Mouse (Mus musculus) liver, embryonic 14.5 days (tissue): ENCODE results near the gene Kat7. TPM values are rescaled to one million over a fixed set of nuclear protein-coding genes. Genes with fewer than 3 reads are reported as not detected.

ENCODE experiments used
- ATAC-seq: fragments of 200-750 bp; cut with Nextera tagmentation; 2 replicates; pipeline ENCODE4 v1.8.0; 2017; ENCODE audit warnings: moderate number of reproducible peaks, mild to moderate bottlenecking, moderate library complexity; ENCODE audit not compliant: insufficient read depth
- DNase-seq, 3 experiments: peaks; one replicate each; pipeline ENCODE4 v3.0.0-alpha.2; 2012 to 2013; ENCODE audit warnings: low read depth in 3 of 3, low spot score in 3 of 3
- H3K27ac ChIP-seq: fragments of 300-500 bp; sonication (generic); 2 replicates; pipeline ENCODE4 v1.5.1; 2014; ENCODE audit warnings: moderate library complexity, mild to moderate bottlenecking, control low read depth, inconsistent platforms
- H3K27me3 ChIP-seq: fragments of 300-500 bp; sonication (generic); 2 replicates; pipeline ENCODE4 v1.6.1; 2014; ENCODE audit warnings: mild to moderate bottlenecking, low read length, moderate library complexity; ENCODE audit not compliant: control insufficient read depth, insufficient read depth
- H3K36me3 ChIP-seq: fragments of 300-500 bp; sonication (generic); replicated peaks from 2 replicates; pipeline ENCODE4 v1.6.1; 2014; ENCODE audit warnings: low read depth; ENCODE audit not compliant: control insufficient read depth, insufficient read depth
- H3K4me1 ChIP-seq, 2 experiments: fragments of 200-500 bp in 1 of 2; fragments of 300-500 bp in 1 of 2; sonication (generic) in 1 of 2; replicated peaks; 2 replicates each; pipeline ENCODE4 v1.6.1; 2012 to 2014; ENCODE audit warnings: antibody characterized with exemption in 1 of 2, inconsistent platforms in 1 of 2, low read length in 1 of 2; ENCODE audit not compliant: control insufficient read depth in 2 of 2, insufficient read depth in 2 of 2
- H3K4me2 ChIP-seq: fragments of 300-500 bp; sonication (generic); 2 replicates; pipeline ENCODE4 v1.6.1; 2014; ENCODE audit warnings: low read depth, mild to moderate bottlenecking, control low read depth, moderate library complexity
- H3K4me3 ChIP-seq, 2 experiments: fragments of 200-500 bp in 1 of 2; fragments of 300-500 bp in 1 of 2; sonication (generic) in 1 of 2; 2 replicates each; pipeline ENCODE4 v1.5.1; 2012 to 2014; ENCODE audit warnings: low read depth in 2 of 2, low read length in 2 of 2, mild to moderate bottlenecking in 2 of 2, control low read depth in 1 of 2, inconsistent platforms in 1 of 2, moderate library complexity in 1 of 2; ENCODE audit not compliant: insufficient read depth in 1 of 2
- H3K9ac ChIP-seq: fragments of 300-500 bp; sonication (generic); replicated peaks from 2 replicates; pipeline ENCODE4 v1.6.1; 2014; ENCODE audit warnings: mild to moderate bottlenecking, control low read depth, moderate library complexity
- H3K9me3 ChIP-seq: fragments of 300-500 bp; sonication (generic); 2 replicates; pipeline ENCODE4 v1.6.1; 2016; ENCODE audit warnings: low read length, mixed read lengths; ENCODE audit not compliant: control insufficient read depth
- CTCF ChIP-seq: IDR thresholded peaks from 2 replicates; pipeline ENCODE4 v1.5.1; 2016; ENCODE audit warnings: antibody characterized with exemption, low read depth, control low read depth
- EP300 ChIP-seq: IDR thresholded peaks from 2 replicates; pipeline ENCODE4 v1.6.1; 2016; ENCODE audit warnings: antibody characterized with exemption, low read depth
- WGBS: fragments of 180-500 bp; shearing (Covaris S2); extraction: QIAGEN DNeasy Blood & Tissue Kit; methylation state at CpG from one replicate; pipeline ENCODE4 v1.1.7; 2014; ENCODE audit not compliant: insufficient replicate concordance; 5-methylcytosine and 5-hydroxymethylcytosine counted together
- polyA plus RNA-seq, 2 experiments: library from polyadenylated mRNA; depleted of rRNA in 1 of 2; stranded (reverse) in 1 of 2; unstranded in 1 of 2; fragments of >200 nt; fragmentation: Nextera tagmentation in 1 of 2; extraction: Ambion mirVana in 1 of 2; gene quantifications; 2 replicates each; pipeline versions ENCODE4 v1.2.1 to v1.2.3; 2012 to 2014

The Kat7 gene
- polyA plus RNA-seq, 2 experiments = 19.4 to 23.6 TPM

GRCm38 (mm10) chr11:95326243-95326642, 16.2 kb upstream of the Kat7 start:
- no peak overlapping the region for H3K27ac ChIP-seq
- no peaks in the 10 kb centered on the region for H3K36me3 ChIP-seq
- H3K4me2 ChIP-seq = no peak overlapping the region
- WGBS = 76% methylated on average over 11 of the region's 11 CpGs
- ATAC-seq (no peak), DNase-seq (no peak)
- no peaks in the 10 kb centered on the region for H3K9me3 ChIP-seq
- no peak overlapping the region for H3K9ac ChIP-seq
- H3K27me3 ChIP-seq = no peaks in the 10 kb centered on the region
- peaks cover 0 to 11% of the 10 kb centered on the region in 2 experiments; a peak in 3 of 4 replicates for H3K4me1 ChIP-seq
- TF ChIP-seq EP300 (no peak), CTCF (no peak)
- H3K4me3 ChIP-seq = no peak overlapping the region

GRCm38 (mm10) chr11:95325832-95326231, 15.8 kb upstream of the Kat7 start:
- H3K9me3 ChIP-seq = no peaks in the 10 kb centered on the region
- H3K36me3 ChIP-seq = no peaks in the 10 kb centered on the region
- TF ChIP-seq EP300 = no peak
- ATAC-seq (no peak), DNase-seq (no peak)
- no peak overlapping the region for H3K9ac ChIP-seq
- no peak overlapping the region for H3K4me2 ChIP-seq
- 67% methylated on average over 4 of the region's 4 CpGs for WGBS
- H3K27me3 ChIP-seq = no peaks in the 10 kb centered on the region
- H3K4me3 ChIP-seq = no peak overlapping the region
- H3K27ac ChIP-seq = no peak overlapping the region
- H3K4me1 ChIP-seq = peaks cover 0 to 15% of the 10 kb centered on the region in 2 experiments; a peak in 3 of 4 replicates

- no peaks in the 10 kb centered on the region for H3K9me3 ChIP-seq
- no peak overlapping the region for H3K9ac ChIP-seq
- DNase-seq (no peak), ATAC-seq (no peak)
- H3K4me3 ChIP-seq = no peak overlapping the region
- no peak overlapping the region for H3K4me2 ChIP-seq
- H3K4me1 ChIP-seq = peaks cover 9 to 26% of the 10 kb centered on the region in 2 experiments
- no peaks in the 10 kb centered on the region for H3K27me3 ChIP-seq
- H3K27ac ChIP-seq = no peak overlapping the region
- no peak for TF ChIP-seq CTCF
- TF ChIP-seq EP300 = no peak
- H3K36me3 ChIP-seq = no peaks in the 10 kb centered on the region
- 86% methylated on average over 10 of the region's 10 CpGs for WGBS
Measured at GRCm38 (mm10) chr11:95324181-95324580, 14.1 kb upstream of the Kat7 start.

GRCm38 (mm10) chr11:95320010-95320409, 10.0 kb upstream of the Kat7 start:
- Histone ChIP-seq H3K27ac (peak overlapping the region; percentile 5), H3K9me3 (no peaks in the 10 kb centered on the region), H3K36me3 (no peaks in the 10 kb centered on the region), H3K4me1 (peaks cover 24 to 39% of the 10 kb centered on the region in 2 experiments), H3K4me2 (peak overlapping the region; percentile 28), H3K9ac (peak overlapping the region; percentile 29), H3K4me3 (no peak overlapping the region), H3K27me3 (no peaks in the 10 kb centered on the region)
- ATAC-seq (peak; percentile 94), DNase-seq (peak in 2 of 3 experiments; percentile 64 to 67)
- TF ChIP-seq CTCF = no peak
- peak; percentile 80 for TF ChIP-seq EP300
- 35% methylated on average over 1 of the region's 1 CpGs for WGBS

- peak overlapping the region; percentile 84; the same call in 1 of the 2 replicates for H3K27ac ChIP-seq
Measured at GRCm38 (mm10) chr11:95319506-95319905, 9.5 kb upstream of the Kat7 start.

More at GRCm38 (mm10) chr11:95319506-95319905, 9.5 kb upstream of the Kat7 start:
- Histone ChIP-seq H3K4me1 (peaks cover 24 to 41% of the 10 kb centered on the region in 2 experiments), H3K4me3 (no peak overlapping the region), H3K4me2 (peak overlapping the region; percentile 28), H3K36me3 (no peaks in the 10 kb centered on the region), H3K9ac (no peak overlapping the region), H3K27me3 (no peaks in the 10 kb centered on the region), H3K9me3 (no peaks in the 10 kb centered on the region)
- TF ChIP-seq EP300 (no peak), CTCF (peak; percentile 70)
- DNase-seq (no peak), ATAC-seq (peak; percentile 44)
- WGBS = 18% methylated on average over 1 of the region's 1 CpGs
